Mouse (Mus musculus) gastrocnemius, adult 2 months (tissue): ENCODE data around the gene Gng3. TPM values are rescaled to one million over a fixed set of nuclear protein-coding genes. Genes with fewer than 3 reads are reported as not detected.
A peak's percentile ranks its signal among the peaks of the same experiment; 100 is the strongest.
"Not testable (repeated sequence)": the region's sequence is repeated elsewhere in the genome, so short reads cannot be mapped to it uniquely, and the experiment has no call there.

Experiments
- DNase-seq: peaks from one replicate; pipeline ENCODE4 v3.0.0; 2022
- H3K27ac ChIP-seq: fragments of 200-600 bp; 2 replicates; pipeline ENCODE4 v1.8.1; 2022; ENCODE audit warnings: mild to moderate bottlenecking
- H3K4me3 ChIP-seq: fragments of 200-600 bp; 2 replicates; pipeline ENCODE4 v1.8.1; 2022; ENCODE audit warnings: mild to moderate bottlenecking, moderate library complexity
- CTCF ChIP-seq: fragments of 200-600 bp; IDR thresholded peaks from 2 replicates; pipeline ENCODE4 v1.8.1; 2022; ENCODE audit warnings: antibody characterized with exemption, mild to moderate bottlenecking, moderate library complexity
- intact Hi-C: fragments of 180-260 bp; cut with DNase I; formaldehyde crosslinking; loops from one replicate; pipeline ENCODE4 v1.15.1; 2025
- long read RNA-seq, 2 experiments: library from polyadenylated mRNA; stranded (forward); transcript quantifications; one replicate each; pipeline ENCODE4 v2.0.0; 2021
- total RNA-seq, 2 experiments: library from RNA; stranded (reverse); gene quantifications; 2 replicates each; pipeline ENCODE4 v1.2.3; 2021

The Gng3 gene
- not detected for total RNA-seq
- long read RNA-seq, experiment 1, partial matches to known transcripts, result 0 of 3 reads
- long read RNA-seq, experiment 1, other reads (novel, unspliced or antisense), result 3 of 3 reads
- long read RNA-seq, experiment 2, result 0 reads

DNA sequence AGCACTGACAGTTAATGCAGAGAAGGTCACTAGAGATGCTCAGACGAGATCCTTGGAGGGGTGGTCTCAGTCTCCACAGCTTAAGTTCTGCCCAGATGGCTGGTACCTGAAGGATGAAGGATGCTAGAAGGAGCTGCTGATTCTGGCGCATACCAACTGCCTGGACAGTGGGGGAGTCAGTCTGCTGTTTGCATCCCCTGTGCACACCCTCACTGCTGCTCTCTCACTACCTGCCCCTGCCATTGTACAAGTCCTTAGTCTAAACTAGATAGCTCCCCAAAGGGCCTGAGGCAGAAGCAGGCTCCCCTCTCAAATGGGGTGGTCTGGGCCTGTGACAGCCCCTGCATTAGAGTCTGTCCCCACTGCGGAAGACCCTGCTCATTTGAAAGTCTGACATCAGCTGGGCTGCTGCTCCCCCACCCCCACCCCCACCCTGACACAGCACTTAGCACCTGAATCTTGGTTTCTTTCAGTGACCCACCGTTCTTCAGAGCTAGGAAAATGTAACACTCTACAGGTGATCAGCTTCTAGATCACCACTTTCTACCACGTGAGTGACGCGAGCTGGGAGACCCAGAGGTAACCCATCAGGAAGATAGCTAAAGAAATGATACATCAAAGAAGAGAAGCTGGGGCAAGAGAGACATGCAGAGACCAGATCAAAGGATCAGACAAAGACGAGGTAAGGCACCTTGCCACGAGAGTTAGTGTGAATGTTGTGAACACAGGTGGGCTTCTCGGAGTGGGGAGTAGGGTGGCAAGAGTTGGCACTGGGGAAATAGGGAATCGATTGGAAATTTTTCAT, at the start of gene Gng3:
Gene Gng3 (minus strand): TSS at position 92 of the 805 bp plus-strand sequence.
- no peak for TF ChIP-seq CTCF
- Histone ChIP-seq H3K27ac (peak within 1 kb of the TSS; percentile 94), H3K4me3 (peak within 1 kb of the TSS; percentile 95)
- intact Hi-C loops, result no loop called here
- no peak for DNase-seq

DNA sequence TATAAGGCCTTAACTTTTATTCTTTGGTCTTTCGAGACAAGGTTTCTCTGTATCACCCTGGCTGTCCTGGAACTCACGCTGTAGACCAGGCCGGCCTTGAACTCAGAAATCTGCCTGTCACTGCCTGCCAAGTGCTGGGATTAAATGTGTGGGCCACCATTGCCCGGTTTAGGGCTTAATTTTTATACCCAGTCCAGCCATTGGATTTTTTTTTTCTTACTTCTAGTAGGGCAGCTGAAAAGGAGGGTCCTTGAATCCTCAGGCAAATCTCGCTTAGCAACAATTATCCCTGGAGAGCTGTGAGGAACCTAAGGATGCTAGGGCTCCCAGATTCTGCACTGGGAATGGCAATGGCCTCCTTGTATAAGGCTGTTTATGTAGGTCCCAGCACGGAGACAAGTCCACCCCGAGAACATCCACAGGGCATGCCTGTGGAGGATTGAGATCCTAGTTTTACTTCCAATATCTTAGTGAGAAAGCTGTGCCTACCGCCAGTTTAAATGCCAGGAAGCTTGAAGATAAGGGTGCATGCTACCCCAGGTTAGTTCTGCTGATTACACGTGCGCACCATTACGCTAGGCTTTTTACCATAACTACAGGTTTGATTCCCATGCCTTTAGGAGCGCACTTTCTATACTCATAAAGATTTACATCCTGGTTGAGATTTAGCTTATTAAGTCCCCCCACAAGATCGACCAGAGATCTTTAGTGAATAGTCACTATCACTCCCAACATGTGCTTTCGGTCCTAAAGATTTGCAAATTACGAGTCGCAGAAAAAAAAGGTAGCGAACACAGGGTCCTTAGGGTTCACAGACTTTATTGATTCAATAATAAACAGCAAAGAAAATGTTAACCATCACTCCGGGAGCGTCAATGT, 48.8 kb upstream of the Gng3 start:
- intact Hi-C loops, result no loop called here

GRCm38 (mm10) chr19:8886916-8887584, 48.1 kb upstream of the Gng3 start:
- Histone ChIP-seq H3K27ac (no peak overlapping the region), H3K4me3 (no peak overlapping the region)
- intact Hi-C loops, result no loop called here
- no peak for DNase-seq
- TF ChIP-seq CTCF, result no peak

More for the DNA sequence above, 48.8 kb upstream of the Gng3 start:
- Histone ChIP-seq H3K27ac (peak overlapping the region; percentile 90), H3K4me3 (peak overlapping the region; percentile 82)
- no peak for TF ChIP-seq CTCF
- DNase-seq, result no peak

GRCm38 (mm10) chr19:8883616-8884015, 44.6 kb upstream of the Gng3 start, which contains the start of the genes Lbhd1 and Gm49403:
Gene Lbhd1, plus strand, starts transcription at chr19:8883732.
Gene Gm49403, plus strand, starts transcription at chr19:8883930.
- intact Hi-C loops, result no loop called here
- TF ChIP-seq CTCF, result no peak
- no peak for DNase-seq
- no peak within 1 kb of the TSS for H3K4me3 ChIP-seq
- no peak within 1 kb of the TSS for H3K27ac ChIP-seq

DNA sequence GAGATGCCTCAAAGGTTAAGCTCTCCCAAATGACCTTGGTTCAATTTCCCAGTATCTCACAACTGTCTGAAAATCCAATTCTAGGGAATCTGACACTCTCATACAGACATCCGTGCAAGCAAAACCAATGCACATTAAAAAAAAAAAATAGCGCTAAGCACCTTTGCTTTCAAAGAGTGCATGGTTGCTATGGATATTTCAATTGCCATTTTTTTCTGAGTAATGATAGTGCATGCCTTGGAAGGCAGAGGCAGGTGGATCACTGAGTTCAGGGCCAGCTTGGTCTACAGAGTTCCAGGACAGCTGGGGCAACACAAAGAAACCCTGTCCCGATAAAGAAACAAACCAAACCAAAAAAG, 42.0 kb upstream of the Gng3 start:
- intact Hi-C loops, result no loop called here
- Histone ChIP-seq H3K27ac (peak overlapping the region; percentile 89), H3K4me3 (peak overlapping the region; percentile 83)
- TF ChIP-seq CTCF, result no peak
- no peak for DNase-seq

- Histone ChIP-seq H3K27ac (peak within 1 kb of the TSS; percentile 89), H3K4me3 (peak within 1 kb of the TSS; percentile 83)
- no peak for TF ChIP-seq CTCF
- DNase-seq, result peak; percentile 93
- intact Hi-C loops, result no loop called here
Observed at GRCm38 (mm10) chr19:8880311-8881033, 41.5 kb upstream of the Gng3 start, which contains the start of gene Uqcc3. Gene Uqcc3, minus strand, starts transcription at chr19:8880923.

GRCm38 (mm10) chr19:8875031-8875430, 36.0 kb upstream of the Gng3 start:
- no peak for TF ChIP-seq CTCF
- peak overlapping the region; percentile 94 for H3K27ac ChIP-seq
- intact Hi-C loops, result no loop called here

GRCm38 (mm10) chr19:8872266-8872840, 33.4 kb upstream of the Gng3 start:
- DNase-seq, result no peak
- no peak for TF ChIP-seq CTCF
- Histone ChIP-seq H3K4me3 (peak overlapping the region; percentile 94), H3K27ac (peak overlapping the region; percentile 94)
- intact Hi-C loops, result no loop called here

More at GRCm38 (mm10) chr19:8875031-8875430, 36.0 kb upstream of the Gng3 start:
- H3K4me3 ChIP-seq, result peak overlapping the region; percentile 20
- DNase-seq, result peak; percentile 65

DNA sequence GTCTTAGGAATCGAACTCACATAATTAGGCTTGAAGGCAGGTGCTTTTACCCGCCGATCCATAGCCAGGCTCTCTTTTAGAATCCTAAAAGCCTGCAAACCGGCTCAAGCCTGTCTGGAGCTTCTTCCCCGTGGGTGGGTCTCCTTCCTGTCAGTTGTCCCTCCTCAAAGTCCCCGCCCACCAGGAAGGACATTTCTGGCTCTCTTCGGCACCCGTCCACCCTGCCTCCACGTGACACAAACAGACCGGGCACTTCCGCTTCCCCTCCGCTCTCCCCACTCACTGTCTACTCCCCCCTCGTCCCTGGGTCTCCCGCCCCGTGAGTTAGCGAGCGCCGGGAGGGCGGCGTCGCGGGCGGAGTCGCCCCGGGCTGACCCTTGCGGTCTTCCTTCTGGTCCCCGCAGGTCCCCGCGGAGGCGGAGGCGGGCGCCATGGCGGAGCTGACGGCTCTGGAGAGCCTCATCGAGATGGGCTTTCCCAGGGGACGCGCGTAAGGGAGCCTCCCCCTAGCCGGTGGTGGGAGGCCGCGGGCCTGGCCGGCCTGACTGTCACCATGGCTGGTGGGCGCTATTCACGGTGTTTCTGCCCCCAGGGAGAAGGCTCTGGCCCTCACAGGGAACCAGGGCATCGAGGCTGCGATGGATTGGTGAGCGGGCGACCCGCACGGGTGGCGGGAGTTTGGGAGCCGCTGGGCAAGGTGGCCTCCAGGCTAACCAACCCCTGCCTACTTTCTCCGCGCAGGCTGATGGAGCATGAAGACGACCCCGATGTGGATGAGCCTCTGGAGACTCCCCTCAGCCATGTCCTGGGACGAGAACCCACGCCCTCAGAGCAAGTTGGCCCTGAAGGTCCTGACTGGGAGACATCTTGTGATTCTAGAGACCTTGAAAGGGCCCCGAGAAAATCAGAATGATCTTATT, 32.5 kb upstream of the Gng3 start, which contains the start of gene Ubxn1:
Gene Ubxn1 (plus strand): TSS at position 230 of the 920 bp plus-strand sequence.
- intact Hi-C loops, result loop anchor here (1.0 to 2.0 kb wide), 2 partner anchors 27 to 97 kb away; partner anchors contain the start of gene Ganab

DNA sequence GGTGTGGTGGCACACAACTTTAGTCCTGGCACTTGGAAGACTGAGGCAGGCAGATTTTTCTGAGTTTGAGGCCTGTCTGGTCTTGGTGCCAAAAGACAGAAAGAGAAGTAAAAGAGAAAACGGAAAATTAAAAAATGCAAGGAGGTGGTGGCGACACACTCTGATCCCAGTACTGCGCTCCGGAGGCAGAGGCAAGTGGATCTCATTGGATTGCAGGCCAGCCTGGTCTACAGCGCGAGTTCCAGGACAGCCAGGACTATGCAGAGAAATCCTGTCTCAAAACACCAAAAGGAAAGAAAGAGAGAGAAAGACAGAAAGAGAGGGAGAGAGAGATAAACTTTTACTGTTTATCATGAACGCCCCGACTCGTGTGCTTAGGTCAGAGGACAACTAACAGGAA, 31.8 kb upstream of the Gng3 start:
- intact Hi-C loops, result loop anchor here (1.0 to 2.0 kb wide), 2 partner anchors 28 to 97 kb away; partner anchors contain the start of gene Ganab
- H3K4me3 ChIP-seq, result peak overlapping the region; percentile 94
- no peak for TF ChIP-seq CTCF
- no peak for DNase-seq
- peak overlapping the region; percentile 94 for H3K27ac ChIP-seq

More for the DNA sequence above, 32.5 kb upstream of the Gng3 start, which contains the start of gene Ubxn1:
- H3K27ac ChIP-seq, result peak within 1 kb of the TSS; percentile 94
- TF ChIP-seq CTCF, result no peak; the same call in 1 of the 2 replicates
- peak within 1 kb of the TSS; percentile 94 for H3K4me3 ChIP-seq
- peak; percentile 98 for DNase-seq

DNA sequence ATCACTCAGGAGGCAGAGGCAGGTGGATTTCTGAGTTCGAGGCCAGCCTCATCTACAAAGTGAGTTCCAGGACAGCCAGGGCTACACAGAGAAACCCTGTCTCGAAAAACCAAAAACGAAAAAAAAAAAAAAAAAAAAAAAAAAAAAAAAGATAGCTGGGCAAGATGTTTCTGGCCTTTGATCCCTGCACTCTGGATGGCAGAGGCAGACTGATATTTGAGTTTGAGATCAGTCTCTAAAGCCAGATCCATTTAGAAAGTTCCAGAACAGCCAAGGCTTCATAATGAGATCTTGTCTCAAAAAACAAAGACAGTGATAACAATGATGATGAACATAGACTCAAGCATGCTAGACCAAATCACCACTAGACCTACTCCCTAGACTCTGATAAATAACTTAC, 31.4 kb upstream of the Gng3 start:
- intact Hi-C loops, result loop anchor here (2.0 kb wide), 1 partner anchor 28 kb away; the partner anchor contains the start of gene Ganab
- Histone ChIP-seq H3K4me3 (peak overlapping the region; percentile 94), H3K27ac (peak overlapping the region; percentile 94)
- not testable (repeated sequence) for DNase-seq
